Mouse (Mus musculus) neural tube, postnatal 0 days (tissue): ENCODE results near the gene Zbed6. TPM values are rescaled to one million over a fixed set of nuclear protein-coding genes. Genes with fewer than 3 reads are reported as not detected.

Experiments
- polyA plus RNA-seq: library from polyadenylated mRNA; unstranded; fragments of >200 nt; fragmentation: Nextera tagmentation; extraction: Ambion mirVana; gene quantifications from 2 replicates; pipeline ENCODE4 v1.2.1, GENCODE M21; 2015

Gene Zbed6
- 0.09 TPM in 1 of 2 replicates, not detected in the other for polyA plus RNA-seq

GRCm38 (mm10) chr1:133660466-133661202 is at the start of gene Zbed6:
Gene Zbed6, minus strand, starts transcription at chr1:133660885.

GRCm38 (mm10) chr1:133689897-133690296 is 29.2 kb upstream of the Zbed6 start, which contains the start of gene Lax1:
Gene Lax1, minus strand, starts transcription at chr1:133690108.

GRCm38 (mm10) chr1:133661203-133661933 is 683 bp upstream of the Zbed6 start, which contains the start of gene Gm38394:
Gene Gm38394, minus strand, starts transcription at chr1:133661318.

DNA sequence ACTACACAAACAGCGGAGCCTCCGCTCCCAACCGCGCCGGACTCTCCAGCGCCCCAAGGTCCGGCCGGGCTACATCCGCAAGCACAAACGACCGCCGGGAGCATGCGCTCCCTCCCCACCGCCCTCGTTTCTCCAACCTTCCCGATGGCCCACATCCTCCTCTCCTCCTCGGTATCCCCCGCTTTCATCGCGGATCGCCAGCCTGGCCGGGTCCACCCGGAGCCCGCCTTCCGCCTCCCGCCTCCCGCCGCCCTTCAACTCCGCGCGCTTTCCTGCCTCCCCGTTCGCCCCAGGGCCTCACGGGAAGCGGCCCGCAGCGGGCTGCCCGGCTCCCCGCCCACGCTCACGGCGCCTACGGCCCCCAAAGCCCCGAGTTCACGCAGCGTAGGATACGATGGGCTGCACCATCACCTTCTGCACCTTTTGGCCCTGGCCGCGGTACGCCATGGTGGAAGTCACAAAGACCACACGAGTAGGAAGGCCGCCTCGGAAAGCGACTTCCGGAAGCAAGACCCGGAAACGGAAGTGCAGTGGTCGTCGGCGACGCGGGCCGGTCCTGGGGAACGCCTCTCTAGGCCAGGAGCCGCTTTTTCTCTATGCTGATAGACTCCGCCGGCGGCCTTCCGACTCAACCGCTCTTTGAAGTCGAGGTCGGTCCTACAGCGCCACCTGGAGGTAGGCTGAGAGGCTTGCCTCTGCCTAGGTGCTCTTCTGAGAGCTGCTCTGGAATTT is 50.7 kb downstream of the Zbed6 start, which contains the start of gene Snrpe:
Gene Snrpe (minus strand): TSS at position 521 of the 732 bp plus-strand sequence.

Other genes with a start within 250 kb of the Zbed6 start
- gene Sox13, start 236.5 kb downstream of the Zbed6 start, polyA plus RNA-seq = 3.1 and 4.5 TPM in 2 replicates
- gene Snrpe, start 50.6 kb downstream of the Zbed6 start, polyA plus RNA-seq = 359 and 363 TPM in 2 replicates
- 1.9 and 2.4 TPM in 2 replicates for gene Gm38394, start 433 bp upstream of the Zbed6 start, polyA plus RNA-seq
- not detected in 2 replicates for gene Lax1, start 29.2 kb upstream of the Zbed6 start, polyA plus RNA-seq
- 16.7 and 17.0 TPM in 2 replicates for gene Atp2b4, start 140.2 kb upstream of the Zbed6 start, polyA plus RNA-seq
- 2.3 and 3.0 TPM in 2 replicates for gene Optc, start 247.1 kb upstream of the Zbed6 start, polyA plus RNA-seq